Mouse (Mus musculus): Measurements from ENCODE around the gene Traf3. TPM values are rescaled to one million over a fixed set of nuclear protein-coding genes. Genes with fewer than 3 reads are reported as not detected.

Traf3 gene
- polyA plus RNA-seq, 2 experiments, result 2.7 to 2.8 TPM

DNA sequence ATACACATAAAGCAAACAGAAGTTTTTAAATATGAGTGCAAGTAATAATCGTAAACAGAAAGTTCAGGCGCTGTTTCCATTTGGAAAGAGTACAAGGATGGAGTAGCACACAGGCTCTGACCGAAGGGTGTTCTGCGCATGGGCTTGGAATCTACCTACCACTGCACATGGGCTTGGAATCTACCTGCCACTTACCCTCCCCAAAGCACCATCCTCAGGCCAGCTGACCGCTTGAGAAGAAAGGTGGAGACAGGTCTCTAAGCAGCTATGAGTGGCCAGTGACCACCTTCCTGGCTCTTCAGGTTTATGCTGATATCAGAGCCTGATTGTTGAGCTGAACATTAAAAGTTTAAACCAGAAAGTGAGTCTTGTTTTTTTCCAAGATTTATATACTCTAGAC lies 62.3 kb downstream of the Traf3 start:
- no peak overlapping the region for H3K9ac ChIP-seq (replicated peaks)
- no peak overlapping the region for H3K4me2 ChIP-seq (ENCODE audit: low read depth)
- ATAC-seq (ENCODE audit: insufficient read depth) (no peak), DNase-seq (ENCODE audit: low read depth in 3 of 3, low spot score in 3 of 3) (no peak)
- WGBS (ENCODE audit: insufficient replicate concordance), result 78% methylated on average over 5 of the region's 5 CpGs
- H3K9me3 ChIP-seq (ENCODE audit: control insufficient read depth, low read length), result no peaks in the 10 kb centered on the region
- TF ChIP-seq EP300 (IDR thresholded peaks at IDR 0.05; ENCODE audit: low read depth) (no peak), CTCF (IDR thresholded peaks at IDR 0.05; ENCODE audit: low read depth) (no peak)
- H3K4me3 ChIP-seq (ENCODE audit: insufficient read depth in 1 of 2, low read depth in 2 of 2, low read length in 2 of 2), result no peak overlapping the region
- H3K27ac ChIP-seq, result no peak overlapping the region
- H3K27me3 ChIP-seq (ENCODE audit: control insufficient read depth, insufficient read depth, low read length), result no peaks in the 10 kb centered on the region
- H3K36me3 ChIP-seq (replicated peaks; ENCODE audit: control insufficient read depth, insufficient read depth, low read depth), result no peaks in the 10 kb centered on the region
- peaks cover 0 to 3% of the 10 kb centered on the region in 2 experiments; a peak in 1 of 4 replicates for H3K4me1 ChIP-seq (replicated peaks; ENCODE audit: control insufficient read depth in 2 of 2, insufficient read depth in 2 of 2, low read length in 1 of 2)

DNA sequence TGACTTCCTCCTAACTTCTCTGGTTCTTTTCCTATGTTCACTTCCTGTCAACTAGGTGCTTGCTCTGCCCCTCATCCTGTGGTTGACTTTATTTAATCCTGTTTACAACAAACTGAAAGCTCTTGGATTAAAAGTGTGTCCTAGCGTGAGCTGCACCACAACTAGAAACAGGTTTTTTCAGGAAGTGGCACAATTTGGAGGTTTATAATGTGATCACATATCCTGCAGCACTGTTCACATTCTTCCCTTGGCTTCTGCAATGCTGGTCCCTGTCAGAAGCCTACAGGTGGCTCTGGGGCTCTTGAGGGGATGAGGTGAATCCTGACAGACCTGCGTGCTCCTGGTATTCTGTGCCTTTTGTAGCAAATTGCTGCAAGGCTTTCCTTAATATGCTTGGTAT lies 64.6 kb downstream of the Traf3 start:
- 77% methylated on average over 2 of the region's 2 CpGs for whole genome bisulfite sequencing (ENCODE audit: insufficient replicate concordance)
- ATAC-seq (ENCODE audit: insufficient read depth), result no peak
- Histone ChIP-seq H3K9ac (replicated peaks) (no peak overlapping the region), H3K4me3 (ENCODE audit: insufficient read depth in 1 of 2, low read depth in 2 of 2, low read length in 2 of 2) (no peak overlapping the region), H3K9me3 (ENCODE audit: control insufficient read depth, low read length) (no peaks in the 10 kb centered on the region), H3K36me3 (replicated peaks; ENCODE audit: control insufficient read depth, insufficient read depth, low read depth) (no peaks in the 10 kb centered on the region), H3K4me2 (ENCODE audit: low read depth) (no peak overlapping the region), H3K4me1 (replicated peaks; ENCODE audit: control insufficient read depth in 2 of 2, insufficient read depth in 2 of 2, low read length in 1 of 2) (peaks cover 0 to 7% of the 10 kb centered on the region in 2 experiments; a peak in 3 of 4 replicates), H3K27ac (no peak overlapping the region), H3K27me3 (ENCODE audit: control insufficient read depth, insufficient read depth, low read length) (no peaks in the 10 kb centered on the region)
- DNase-seq (ENCODE audit: low read depth in 3 of 3, low spot score in 3 of 3), result no peak
- TF ChIP-seq EP300 (IDR thresholded peaks at IDR 0.05; ENCODE audit: low read depth) (no peak), CTCF (IDR thresholded peaks at IDR 0.05; ENCODE audit: low read depth) (no peak)

DNA sequence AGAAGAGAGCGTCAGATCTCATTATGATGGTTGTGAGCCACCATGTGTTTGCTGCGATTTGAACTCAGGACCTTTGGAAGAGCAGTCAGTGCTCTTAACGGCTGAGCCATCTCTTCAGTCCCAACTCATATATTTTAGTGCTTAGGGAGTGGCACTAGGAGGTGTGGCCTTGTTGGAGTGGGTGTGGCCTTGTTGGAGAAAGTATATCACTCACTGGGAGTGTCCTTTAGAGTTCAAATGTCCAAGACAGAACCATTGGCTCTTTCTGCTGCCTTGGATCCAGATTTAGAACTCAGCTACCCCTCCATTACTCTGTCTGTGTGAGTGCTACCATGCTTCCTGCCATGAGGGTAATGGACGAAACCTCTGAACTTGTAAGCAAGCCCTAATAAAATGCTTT lies 67.6 kb downstream of the Traf3 start:
- Histone ChIP-seq H3K27ac (no peak overlapping the region), H3K27me3 (ENCODE audit: control insufficient read depth, insufficient read depth, low read length) (no peaks in the 10 kb centered on the region), H3K36me3 (replicated peaks; ENCODE audit: control insufficient read depth, insufficient read depth, low read depth) (no peaks in the 10 kb centered on the region), H3K9ac (replicated peaks) (no peak overlapping the region), H3K4me2 (ENCODE audit: low read depth) (no peak overlapping the region), H3K4me1 (replicated peaks; ENCODE audit: control insufficient read depth in 2 of 2, insufficient read depth in 2 of 2, low read length in 1 of 2) (peaks cover 0 to 7% of the 10 kb centered on the region in 2 experiments; a peak in 3 of 4 replicates), H3K4me3 (ENCODE audit: insufficient read depth in 1 of 2, low read depth in 2 of 2, low read length in 2 of 2) (no peak overlapping the region), H3K9me3 (ENCODE audit: control insufficient read depth, low read length) (no peaks in the 10 kb centered on the region)
- no peak for TF ChIP-seq EP300 (IDR thresholded peaks at IDR 0.05; ENCODE audit: low read depth)
- no peak for TF ChIP-seq CTCF (IDR thresholded peaks at IDR 0.05; ENCODE audit: low read depth)
- WGBS (ENCODE audit: insufficient replicate concordance), result 70% methylated on average over 4 of the region's 4 CpGs
- DNase-seq (ENCODE audit: low read depth in 3 of 3, low spot score in 3 of 3), result peak in 1 of 3 experiments; percentile 19
- no peak for ATAC-seq (ENCODE audit: insufficient read depth)

DNA sequence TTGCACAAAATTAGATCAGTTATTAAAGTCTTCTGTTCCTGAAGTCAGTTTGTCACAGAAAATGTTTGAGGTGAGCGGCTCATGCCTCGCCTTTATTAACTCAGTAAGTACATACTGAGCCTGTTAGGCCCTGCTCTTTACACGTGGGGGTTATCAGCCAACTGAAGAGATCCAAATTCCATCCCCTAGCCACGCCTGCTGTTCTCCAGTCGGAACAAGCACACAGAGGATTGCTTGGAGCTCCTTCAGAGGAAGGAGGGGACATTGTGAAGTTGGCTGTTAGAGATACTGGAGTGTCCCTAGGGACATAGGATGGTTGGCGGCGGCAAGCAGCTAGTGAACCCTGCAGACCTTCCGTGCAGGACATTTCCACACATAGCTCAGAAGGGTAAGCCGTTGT lies 68.2 kb downstream of the Traf3 start:
- no peaks in the 10 kb centered on the region for H3K9me3 ChIP-seq (ENCODE audit: control insufficient read depth, low read length)
- DNase-seq (ENCODE audit: low read depth in 3 of 3, low spot score in 3 of 3) (no peak), ATAC-seq (ENCODE audit: insufficient read depth) (no peak)
- H3K9ac ChIP-seq (replicated peaks), result no peak overlapping the region
- no peaks in the 10 kb centered on the region for H3K36me3 ChIP-seq (replicated peaks; ENCODE audit: control insufficient read depth, insufficient read depth, low read depth)
- TF ChIP-seq EP300 (IDR thresholded peaks at IDR 0.05; ENCODE audit: low read depth), result no peak
- TF ChIP-seq CTCF (IDR thresholded peaks at IDR 0.05; ENCODE audit: low read depth), result no peak
- peaks cover 0 to 7% of the 10 kb centered on the region in 2 experiments; a peak in 3 of 4 replicates for H3K4me1 ChIP-seq (replicated peaks; ENCODE audit: control insufficient read depth in 2 of 2, insufficient read depth in 2 of 2, low read length in 1 of 2)
- WGBS (ENCODE audit: insufficient replicate concordance), result 78% methylated on average over 9 of the region's 9 CpGs
- no peaks in the 10 kb centered on the region for H3K27me3 ChIP-seq (ENCODE audit: control insufficient read depth, insufficient read depth, low read length)
- no peak overlapping the region for H3K4me2 ChIP-seq (ENCODE audit: low read depth)
- no peak overlapping the region for H3K27ac ChIP-seq
- H3K4me3 ChIP-seq (ENCODE audit: insufficient read depth in 1 of 2, low read depth in 2 of 2, low read length in 2 of 2), result no peak overlapping the region

DNA sequence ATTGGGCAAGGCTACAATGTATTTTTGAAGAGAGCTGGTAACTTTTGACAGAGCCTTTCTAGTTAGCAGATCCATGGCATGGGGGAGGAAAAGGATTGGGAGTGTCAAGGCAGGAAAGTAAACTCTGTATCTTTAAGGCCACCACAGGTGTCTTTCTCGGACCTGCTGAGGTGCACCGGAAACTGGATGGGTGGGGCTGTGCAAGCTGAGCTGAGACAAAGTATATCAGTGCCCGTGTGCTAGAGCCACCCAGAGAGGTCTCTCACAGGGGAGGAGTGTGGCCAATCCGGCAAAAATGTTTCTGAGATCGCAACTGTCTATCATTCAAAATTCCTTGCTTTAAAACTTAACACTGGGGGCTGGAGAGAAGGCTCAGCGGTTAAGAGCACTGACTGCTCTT lies 69.5 kb downstream of the Traf3 start:
- Histone ChIP-seq H3K4me2 (ENCODE audit: low read depth) (no peak overlapping the region), H3K9me3 (ENCODE audit: control insufficient read depth, low read length) (no peaks in the 10 kb centered on the region), H3K27ac (no peak overlapping the region), H3K9ac (replicated peaks) (no peak overlapping the region), H3K27me3 (ENCODE audit: control insufficient read depth, insufficient read depth, low read length) (no peaks in the 10 kb centered on the region), H3K4me1 (replicated peaks; ENCODE audit: control insufficient read depth in 2 of 2, insufficient read depth in 2 of 2, low read length in 1 of 2) (peaks cover 0 to 5% of the 10 kb centered on the region in 2 experiments; a peak in 3 of 4 replicates), H3K4me3 (ENCODE audit: insufficient read depth in 1 of 2, low read depth in 2 of 2, low read length in 2 of 2) (no peak overlapping the region), H3K36me3 (replicated peaks; ENCODE audit: control insufficient read depth, insufficient read depth, low read depth) (no peaks in the 10 kb centered on the region)
- 78% methylated on average over 6 of the region's 6 CpGs for WGBS (ENCODE audit: insufficient replicate concordance)
- DNase-seq (ENCODE audit: low read depth in 3 of 3, low spot score in 3 of 3), result no peak
- no peak for TF ChIP-seq CTCF (IDR thresholded peaks at IDR 0.05; ENCODE audit: low read depth)
- ATAC-seq (ENCODE audit: insufficient read depth), result no peak

Measured in liver, embryonic 14.5 days (tissue).